Mouse (Mus musculus) retina, adult 2 months (tissue): Measurements from ENCODE around the gene Cryzl1.
"Not testable (repeated sequence)": the region's sequence is repeated elsewhere in the genome, so short reads cannot be mapped to it uniquely, and the experiment has no call there.

Source experiments
- DNase-seq: peaks from one replicate; pipeline ENCODE4 v3.0.0-alpha.2; 2012; ENCODE audit warnings: low read depth, low spot score

Cryzl1 gene

GRCm38 (mm10) chr16:91645420-91645819 is 83.4 kb downstream of the Cryzl1 start:
- DNase-seq, result not testable (repeated sequence)

GRCm38 (mm10) chr16:91644901-91645300 is 83.9 kb downstream of the Cryzl1 start:
- DNase-seq, result no peak

- no peak for DNase-seq
Observed at GRCm38 (mm10) chr16:91640171-91640570, 88.6 kb downstream of the Cryzl1 start.

DNA sequence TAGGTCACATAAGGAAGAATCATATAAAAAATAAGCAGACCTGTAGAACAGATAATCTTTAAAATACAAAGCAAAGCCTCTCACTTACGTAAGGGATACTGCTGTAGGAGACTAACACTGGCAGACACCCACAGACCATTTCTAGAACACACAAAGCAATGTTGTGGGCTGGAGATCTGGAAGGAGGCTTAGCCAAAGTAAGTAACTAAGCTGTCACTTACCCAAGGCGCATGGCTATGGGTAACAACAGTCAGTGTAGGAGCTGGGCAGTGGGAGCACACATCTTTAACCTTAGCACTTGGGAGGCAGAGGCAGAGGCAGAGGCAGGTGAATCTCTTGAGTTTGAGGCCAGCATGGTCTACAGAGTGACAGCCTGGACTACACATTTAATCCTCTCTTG is 89.1 kb downstream of the Cryzl1 start:
- DNase-seq, result no peak
